Mouse (Mus musculus) myocyte (in vitro differentiated cells): ENCODE measurements around the gene C130026I21Rik.
"Not testable (repeated sequence)": the region's sequence is repeated elsewhere in the genome, so short reads cannot be mapped to it uniquely, and the experiment has no call there.

ENCODE experiments used
- CEBPB ChIP-seq: IDR thresholded peaks from 2 replicates; pipeline ENCODE4 v1.6.1; 2011; ENCODE audit warnings: mild to moderate bottlenecking, moderate library complexity; ENCODE audit not compliant: poor library complexity, insufficient read depth, severe bottlenecking
- E2F4 ChIP-seq: IDR thresholded peaks from one replicate; pipeline ENCODE4 v1.6.1; 2011; ENCODE audit warnings: mild to moderate bottlenecking, control low read depth, moderate library complexity; ENCODE audit not compliant: insufficient read depth
- MAX ChIP-seq: IDR thresholded peaks from one replicate; pipeline ENCODE4 v1.6.1; 2011; ENCODE audit warnings: low read depth, mild to moderate bottlenecking, control low read depth
- MYOD1 ChIP-seq, 3 experiments: IDR thresholded peaks; one replicate each; pipeline ENCODE4 v1.6.1; 2011; ENCODE audit warnings: control low read depth in 2 of 3, low read depth in 2 of 3, mild to moderate bottlenecking in 2 of 3, moderate library complexity in 1 of 3; ENCODE audit not compliant: insufficient read length in 2 of 3, control insufficient read depth in 1 of 3
- POLR2A ChIP-seq: IDR thresholded peaks from one replicate; pipeline ENCODE4 v1.6.1; 2011; ENCODE audit warnings: low read depth, mild to moderate bottlenecking, control low read depth, moderate library complexity; ENCODE audit not compliant: insufficient read length
- POLR2AphosphoS2 ChIP-seq: IDR thresholded peaks from one replicate; pipeline ENCODE4 v1.6.1; 2011; ENCODE audit warnings: low read depth, control low read depth; ENCODE audit not compliant: insufficient read length
- REST ChIP-seq: IDR thresholded peaks from one replicate; pipeline ENCODE4 v1.6.1; 2011; ENCODE audit warnings: mild to moderate bottlenecking, control low read depth, moderate library complexity; ENCODE audit not compliant: insufficient read depth, insufficient read length
- TCF12 ChIP-seq: IDR thresholded peaks from one replicate; pipeline ENCODE4 v1.6.1; 2011; ENCODE audit warnings: mild to moderate bottlenecking, control low read depth; ENCODE audit not compliant: poor library complexity, insufficient read depth, severe bottlenecking
- USF1 ChIP-seq: IDR thresholded peaks from one replicate; pipeline ENCODE4 v1.6.1; 2011; ENCODE audit warnings: low read depth, mild to moderate bottlenecking, control low read depth, moderate library complexity

DNA sequence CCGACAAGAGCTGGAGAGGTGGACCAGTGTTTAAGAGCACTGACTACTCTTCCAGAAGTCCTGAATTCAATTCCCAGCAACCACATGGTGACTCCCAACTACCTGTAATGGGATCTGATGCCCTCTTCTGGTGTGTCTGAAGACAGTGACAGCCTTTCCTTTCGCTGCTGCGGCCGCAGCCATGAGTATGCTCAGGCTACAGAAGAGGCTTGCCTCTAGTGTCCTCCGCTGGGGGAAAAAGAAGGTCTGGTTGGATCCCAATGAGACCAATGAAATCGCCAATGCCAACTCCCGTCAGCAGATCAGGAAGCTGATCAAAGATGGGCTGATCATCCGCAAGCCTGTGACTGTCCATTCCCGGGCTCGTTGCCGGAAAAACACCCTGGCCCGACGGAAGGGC is 258.4 kb downstream of the C130026I21Rik start:
- not testable (repeated sequence) for TF ChIP-seq USF1; POLR2A; TCF12; POLR2AphosphoS2; CEBPB; REST; MAX; MYOD1 (IDR thresholded peaks at IDR 0.05; ENCODE audit: control insufficient read depth in 1 of 3, insufficient read length in 2 of 3, low read depth in 2 of 3); E2F4
